Mouse (Mus musculus) skeletal muscle tissue, adult 2 months (tissue): Measurements from ENCODE around the gene Ndufc2.
A peak's percentile ranks its signal among the peaks of the same experiment; 100 is the strongest.

Experiments
- DNase-seq: peaks from one replicate; pipeline ENCODE4 v3.0.0-alpha.2; 2012; ENCODE audit warnings: low read depth, low spot score

Gene Ndufc2

DNA sequence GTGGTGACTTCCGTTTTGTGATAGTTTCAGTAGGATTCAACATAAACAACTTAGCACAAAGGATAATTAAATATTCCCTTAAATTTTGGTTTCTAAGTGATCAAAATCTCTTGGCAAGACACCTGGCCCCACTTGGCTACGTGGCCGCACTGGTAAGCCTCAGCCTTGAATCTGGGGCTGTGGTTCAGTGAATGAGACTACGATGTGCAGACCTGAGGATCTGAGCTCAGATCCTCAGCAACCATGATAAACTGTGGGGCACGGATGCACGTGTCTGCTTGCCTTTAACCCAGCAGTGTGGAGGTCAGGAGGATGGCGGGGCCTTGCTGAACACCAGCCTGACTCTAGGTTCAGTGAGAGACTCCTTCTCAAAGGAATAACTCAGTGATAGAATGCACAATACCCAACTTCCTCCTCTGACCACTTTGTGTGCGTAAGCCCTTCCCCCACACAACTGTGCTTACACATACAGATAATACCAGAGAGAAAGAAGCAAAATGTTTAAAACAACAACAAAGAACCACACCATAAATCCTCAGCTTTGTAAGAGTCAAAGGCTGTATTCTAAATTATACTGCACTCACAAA is 12.1 kb upstream of the Ndufc2 start:
- no peak for DNase-seq

DNA sequence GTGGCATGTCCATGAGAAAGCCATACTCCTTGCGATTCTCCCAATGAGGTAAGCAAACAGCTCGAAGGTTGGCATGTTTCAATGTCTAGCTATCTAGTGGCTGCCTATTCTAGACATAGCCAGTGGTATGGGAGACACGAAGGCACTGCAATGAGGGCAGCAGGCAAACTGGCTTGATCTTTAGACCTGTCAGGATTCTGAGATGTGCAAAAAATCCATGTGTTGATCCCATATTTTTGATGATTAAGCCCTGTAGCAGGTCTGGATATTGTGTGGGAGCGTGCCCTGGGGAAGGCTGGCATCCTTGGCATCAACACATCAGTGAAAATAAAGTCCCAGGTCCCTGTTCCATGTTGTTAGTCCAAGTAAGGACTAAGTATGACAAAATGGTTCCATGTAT is 11.3 kb upstream of the Ndufc2 start:
- DNase-seq, result no peak

DNA sequence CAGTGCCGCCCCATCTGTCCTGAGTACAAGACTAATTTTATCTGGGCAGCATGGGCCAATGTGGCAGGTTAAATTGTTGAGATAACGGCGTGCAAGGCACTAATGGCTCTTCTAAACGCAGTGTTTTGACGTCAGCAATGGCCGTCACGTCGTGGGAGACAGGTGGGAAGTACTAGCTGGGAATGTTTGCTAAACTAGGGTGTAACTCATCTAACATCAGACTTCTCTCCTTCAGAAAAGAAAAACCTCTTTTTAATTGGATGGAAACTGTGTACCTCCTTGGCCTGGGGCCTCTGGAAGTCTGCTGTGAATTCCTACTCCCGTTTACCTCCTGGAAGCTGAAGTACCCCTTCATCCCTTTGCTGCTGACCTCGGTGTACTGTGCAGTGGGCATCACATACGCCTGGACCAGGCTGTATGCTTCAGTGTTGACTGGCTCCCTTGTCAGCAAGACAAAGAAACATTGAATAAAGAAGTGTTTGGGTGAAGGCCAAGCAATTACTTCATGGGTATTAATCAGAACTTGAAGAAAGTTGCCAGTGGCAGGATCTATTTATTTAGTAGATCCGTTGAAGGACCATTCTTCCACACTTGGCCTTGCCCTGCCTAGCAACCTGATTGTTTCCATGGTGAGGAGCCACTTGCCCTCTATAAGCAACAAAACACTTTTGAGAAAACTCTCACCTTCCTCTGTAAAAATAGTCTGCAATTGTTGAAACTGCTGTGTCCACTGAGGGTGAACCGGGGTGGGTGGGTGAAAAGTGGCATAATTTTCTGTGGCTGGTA is 8.3 kb upstream of the Ndufc2 start:
- DNase-seq, result no peak

DNA sequence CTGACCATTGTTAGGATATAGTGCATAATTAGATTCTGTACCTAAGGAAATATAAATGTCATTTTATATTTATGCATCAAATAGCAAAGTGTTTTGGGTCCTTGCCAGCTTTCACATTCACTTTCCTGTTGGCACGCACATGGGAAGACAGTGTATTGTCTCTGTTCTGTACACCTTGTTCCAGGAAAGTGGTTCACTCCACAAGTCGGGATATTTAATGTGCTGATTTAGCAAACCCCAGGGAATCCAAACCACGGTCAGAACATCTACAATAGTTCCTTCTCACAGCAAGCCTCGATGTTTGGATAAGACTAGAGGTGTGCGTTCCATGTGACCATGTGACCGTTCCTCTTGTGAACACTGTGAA is 7.7 kb upstream of the Ndufc2 start:
- no peak for DNase-seq

DNA sequence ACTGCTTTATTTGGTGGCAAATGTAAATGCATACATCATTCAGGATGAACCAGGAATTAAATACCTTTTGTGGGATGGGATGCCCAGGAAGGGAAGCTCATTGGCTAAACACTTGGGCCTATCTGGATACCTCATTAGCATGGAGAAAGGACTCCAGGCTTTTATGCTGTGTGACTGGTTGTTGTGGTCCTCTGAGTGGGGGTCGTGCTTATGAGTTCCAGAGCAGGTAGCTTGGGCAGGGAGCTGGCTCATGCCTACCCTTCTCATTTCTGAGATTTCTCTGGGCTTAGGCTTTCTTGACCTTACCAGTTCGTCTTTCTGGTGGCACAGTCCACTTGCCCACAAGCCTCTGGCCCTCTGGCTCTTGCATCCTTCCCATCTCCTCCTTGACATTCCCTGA is 5.4 kb upstream of the Ndufc2 start:
- no peak for DNase-seq

DNA sequence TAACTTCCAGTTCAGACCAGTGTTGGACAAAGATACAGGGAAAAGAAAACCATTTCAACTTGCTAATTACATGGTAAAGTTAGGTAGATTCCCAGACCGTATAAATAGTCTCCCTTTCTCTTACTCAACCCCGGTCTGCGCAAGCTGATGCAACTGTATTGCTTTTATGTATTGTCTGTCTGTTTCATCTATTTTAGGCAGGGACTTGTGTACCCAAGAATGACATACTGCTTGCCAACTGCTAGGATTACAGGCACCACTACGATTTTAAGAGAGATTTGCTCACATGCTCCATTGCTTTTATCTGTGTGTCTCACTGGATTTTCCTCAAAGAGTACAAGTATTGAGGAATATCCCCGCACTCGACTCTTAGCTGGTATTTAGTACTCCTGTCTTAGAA is 860 bp upstream of the Ndufc2 start:
- DNase-seq, result no peak

DNA sequence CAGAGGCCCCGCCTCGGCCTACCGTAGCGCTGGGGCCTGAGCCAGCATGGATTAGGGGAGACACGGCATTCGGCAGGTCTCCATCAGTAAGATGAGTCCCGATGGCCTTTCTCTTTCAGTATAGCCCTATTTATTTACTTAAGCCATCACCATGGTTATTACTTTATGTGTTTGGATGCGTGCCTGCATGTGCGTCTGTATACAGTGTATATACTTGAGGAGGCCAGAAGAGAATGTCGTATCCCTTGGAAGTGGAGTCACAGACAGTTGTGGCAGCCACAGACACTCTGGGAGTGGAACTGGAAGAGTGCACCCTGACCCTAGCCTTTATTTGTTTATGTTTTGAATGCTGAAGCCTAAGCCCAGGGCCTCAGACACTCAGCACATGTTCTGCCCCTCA is 7.3 kb downstream of the Ndufc2 start:
- DNase-seq, result no peak

DNA sequence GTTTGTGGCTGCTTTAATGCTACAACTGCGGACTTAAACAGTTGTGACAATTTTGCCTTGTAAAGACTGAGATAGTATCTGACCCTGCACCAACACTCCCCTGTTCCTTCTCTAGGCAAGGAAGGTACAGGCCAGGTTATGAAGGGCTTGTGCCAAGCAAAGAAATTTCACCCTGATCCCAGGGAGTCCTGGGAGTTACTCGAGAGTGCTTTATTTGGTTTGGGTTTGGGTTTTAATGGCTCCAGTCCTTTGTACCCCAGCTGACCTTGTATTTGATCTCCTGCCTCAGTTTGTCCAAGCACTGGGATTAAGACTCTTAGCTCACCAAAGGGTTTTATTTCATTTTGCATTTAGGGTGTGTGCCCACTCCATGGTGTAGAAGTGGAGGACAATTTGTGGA is 11.3 kb downstream of the Ndufc2 start:
- no peak for DNase-seq

DNA sequence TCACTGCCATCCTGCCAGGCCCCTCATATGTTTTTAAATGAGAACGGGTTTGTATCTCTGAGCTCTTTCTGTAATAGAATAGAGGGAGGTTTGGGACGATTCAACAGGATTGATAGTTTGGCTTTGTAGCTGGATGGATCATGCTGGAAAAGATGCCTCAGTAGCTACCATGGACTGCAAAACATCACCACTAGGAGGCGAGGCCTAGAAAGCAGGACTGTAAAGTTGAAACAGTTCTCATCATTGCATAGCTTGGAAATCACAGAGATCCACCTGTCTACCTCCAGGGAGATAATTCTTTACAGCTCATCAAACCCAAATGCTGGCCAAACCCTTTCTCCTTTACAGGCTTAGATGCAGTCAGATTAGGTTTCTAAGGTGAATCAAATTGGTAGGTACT is 11.8 kb downstream of the Ndufc2 start:
- DNase-seq, result no peak

DNA sequence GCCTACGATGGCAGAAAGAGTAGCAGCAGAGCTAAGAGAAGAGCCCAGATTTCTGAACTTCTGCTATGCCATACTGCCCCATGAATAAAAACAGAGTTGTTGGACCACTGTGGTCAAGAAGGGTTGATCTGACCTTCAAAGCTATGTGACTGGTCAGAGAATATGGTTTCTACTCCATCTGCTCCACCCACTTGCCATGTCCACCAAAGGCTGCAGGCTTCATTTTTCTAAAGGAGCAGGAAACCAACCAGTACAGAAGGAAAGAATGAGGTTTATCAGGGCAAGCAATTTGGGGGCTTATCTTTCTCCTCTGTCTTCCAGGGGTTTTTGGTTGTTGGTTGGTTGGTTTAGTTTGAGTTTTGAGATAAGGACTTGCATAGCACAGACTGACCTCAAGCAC is 14.2 kb downstream of the Ndufc2 start:
- DNase-seq, result no peak

DNA sequence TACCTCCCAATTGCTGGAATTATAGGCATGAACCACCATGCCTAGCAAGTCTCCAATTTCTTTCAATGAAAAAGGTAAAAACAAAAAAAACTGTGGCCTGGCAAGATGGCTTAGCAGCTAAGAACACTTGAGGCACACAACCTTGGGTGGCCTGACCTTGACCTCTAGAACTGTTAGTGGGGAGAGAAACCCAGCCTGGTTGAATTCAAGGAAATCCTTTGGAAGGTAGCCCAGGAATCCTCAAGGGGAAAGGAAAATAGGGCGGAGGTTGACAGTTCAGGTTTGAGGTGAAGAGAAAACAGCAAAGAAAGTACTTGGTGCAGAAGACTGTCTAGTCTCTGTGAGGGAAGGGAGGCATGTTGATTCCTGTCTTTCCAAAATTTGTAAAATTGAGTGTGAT is 14.6 kb downstream of the Ndufc2 start:
- DNase-seq, result peak; percentile 42

DNA sequence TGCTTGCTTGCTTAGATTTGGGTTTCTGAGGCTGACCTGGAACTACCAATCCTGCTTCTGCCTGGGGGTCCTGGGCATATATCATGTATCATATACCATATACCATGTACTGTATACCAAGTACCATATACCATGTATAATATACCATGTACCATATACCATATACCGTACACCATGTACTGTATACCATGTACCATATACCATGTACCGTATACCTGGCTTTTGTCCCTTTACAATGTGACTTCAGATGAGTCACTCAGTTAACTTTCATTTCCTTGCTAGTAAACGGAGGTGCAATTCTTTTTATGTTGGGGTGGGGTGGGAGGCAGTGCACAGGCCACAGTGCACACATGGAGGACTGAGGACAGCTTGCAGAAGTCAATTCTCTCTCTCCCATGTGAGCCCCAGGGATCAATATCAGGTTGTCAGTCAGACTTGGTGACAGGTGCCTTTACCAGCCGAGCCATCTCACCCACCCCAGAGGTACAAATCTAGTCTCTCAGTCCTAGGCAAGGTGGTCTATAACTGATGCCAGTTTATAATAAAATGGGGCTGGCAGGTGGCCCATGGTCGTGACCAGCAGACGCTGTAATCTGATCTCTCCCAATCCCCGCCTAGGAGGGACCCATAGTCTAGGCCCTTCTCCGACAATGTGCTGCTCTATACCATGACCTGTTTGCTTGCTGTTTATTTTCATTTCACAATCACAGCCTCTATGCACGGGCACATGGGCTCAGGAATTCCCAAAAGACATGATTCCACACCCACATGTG is 15.3 kb downstream of the Ndufc2 start:
- DNase-seq, result no peak

DNA sequence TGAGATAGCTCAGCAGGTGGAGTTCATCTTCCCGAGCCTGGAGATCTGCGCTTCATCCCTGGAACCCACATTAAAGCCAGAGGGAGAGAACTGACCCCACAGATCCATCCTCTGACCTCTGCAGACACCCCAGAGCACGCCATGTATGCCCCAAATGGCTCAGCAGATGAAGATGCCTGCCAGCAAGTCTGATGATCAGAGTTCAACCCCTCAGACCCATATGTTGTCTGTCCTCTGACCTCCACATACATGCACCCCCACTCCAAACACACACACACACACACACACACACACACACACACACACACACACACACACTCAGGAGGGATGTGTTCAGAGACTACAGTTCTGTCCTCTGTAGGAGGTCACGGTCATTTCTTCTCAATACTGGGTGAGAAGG is 16.7 kb downstream of the Ndufc2 start:
- DNase-seq, result no peak

DNA sequence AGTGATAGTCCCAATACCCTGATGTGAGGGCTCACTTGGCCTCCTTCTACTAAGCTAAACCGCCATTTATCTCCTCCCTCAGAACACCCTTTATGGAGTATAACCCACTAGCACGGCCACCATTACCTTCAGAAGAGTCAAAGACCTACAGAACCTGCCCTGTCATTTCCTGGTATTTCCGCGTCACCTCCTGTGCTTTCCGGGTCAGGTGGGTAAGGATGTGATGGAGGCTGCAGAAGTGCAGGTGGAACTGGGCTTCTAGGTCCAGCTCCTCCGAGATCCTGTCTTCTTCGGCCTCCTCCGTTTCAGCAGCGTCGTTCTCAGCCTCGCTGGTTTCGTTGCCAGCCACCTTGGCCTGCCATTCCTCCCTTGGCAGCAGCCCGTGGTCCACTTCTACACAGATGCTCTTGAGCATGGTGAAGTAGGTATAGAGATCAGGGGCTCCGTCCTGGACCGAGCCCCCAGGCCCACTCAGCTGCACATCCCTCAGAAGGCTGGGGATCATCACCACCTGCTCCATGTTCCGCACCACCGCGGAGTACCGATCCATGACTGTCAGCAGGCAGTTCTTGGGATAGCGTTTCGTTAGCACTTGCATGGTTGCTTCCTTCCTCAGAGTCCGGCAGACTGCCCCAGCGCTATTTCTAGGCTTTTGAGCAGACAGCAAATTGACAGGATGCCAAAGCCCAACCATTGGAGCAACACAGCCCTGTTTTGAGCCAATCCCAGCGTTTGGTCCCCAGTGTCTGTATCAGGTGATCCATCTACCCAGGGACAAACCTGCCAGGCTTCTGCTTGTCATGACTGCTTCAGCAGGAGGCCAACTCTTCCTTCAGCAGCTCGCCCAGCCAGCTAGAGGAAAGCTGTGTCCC is 17.3 kb downstream of the Ndufc2 start, which contains the start of gene Thrsp:
TSS of gene Thrsp (minus strand) at position 825 of the 872 bp plus-strand sequence.
- peak; percentile 92 for DNase-seq

DNA sequence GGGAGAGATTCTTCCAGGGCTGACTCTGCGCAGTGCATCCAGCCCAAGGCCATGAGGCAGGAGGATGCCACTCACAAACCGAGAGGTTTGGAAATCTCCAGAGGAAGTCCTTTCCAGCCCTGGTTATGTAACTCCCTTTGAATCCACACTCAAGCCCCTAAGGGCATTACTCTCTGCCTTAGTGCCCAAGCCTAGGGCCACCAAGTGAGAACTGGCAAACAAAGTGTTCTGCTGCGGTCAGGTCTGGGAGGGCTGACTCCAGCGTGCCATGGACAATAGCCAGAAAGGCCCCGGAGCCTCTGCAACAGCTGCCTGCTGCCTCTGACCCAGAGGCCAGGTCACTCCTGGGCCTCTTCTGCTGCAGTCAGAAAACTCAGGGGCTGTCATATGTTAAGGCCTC is 18.9 kb downstream of the Ndufc2 start:
- peak; percentile 64 for DNase-seq

DNA sequence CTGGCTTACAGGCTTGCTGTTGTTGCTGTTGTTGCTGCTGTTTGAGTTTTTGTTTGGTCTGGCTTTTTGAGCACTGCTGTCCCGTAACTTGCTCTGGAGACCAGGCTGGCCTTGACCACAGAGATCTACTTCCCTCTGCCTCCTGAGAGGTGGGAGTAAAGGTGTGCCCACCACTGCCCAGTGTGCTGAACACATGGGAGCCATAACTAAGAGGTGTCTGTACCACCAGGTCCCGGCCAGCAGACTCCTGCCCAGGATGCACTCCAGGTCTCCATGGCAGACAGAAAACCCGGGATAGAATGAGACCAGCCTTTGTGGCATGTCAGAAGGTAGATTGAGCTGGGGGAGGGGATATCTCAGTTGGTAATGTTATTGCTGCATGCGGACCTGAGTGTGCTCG is 19.4 kb downstream of the Ndufc2 start:
- no peak for DNase-seq

DNA sequence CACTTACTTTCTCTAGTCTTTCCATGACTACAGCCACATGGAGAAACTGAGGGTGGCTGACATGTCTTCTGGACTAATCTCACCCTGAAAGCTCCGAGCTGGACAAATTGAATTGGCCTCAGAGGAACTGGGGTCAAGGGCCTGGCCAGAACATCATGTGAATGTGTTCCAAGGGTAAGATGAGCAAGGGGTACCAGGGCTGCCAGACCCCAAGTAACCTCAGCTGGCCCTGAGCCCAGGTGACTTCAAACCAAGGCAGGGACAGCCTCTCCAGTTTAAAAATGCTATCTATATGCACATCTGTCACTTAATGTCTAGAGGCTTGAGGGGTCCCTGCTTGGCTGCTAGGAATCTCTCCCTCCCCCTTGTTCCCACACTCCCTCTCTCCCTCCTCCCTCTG is 20.6 kb downstream of the Ndufc2 start:
- peak; percentile 59 for DNase-seq

DNA sequence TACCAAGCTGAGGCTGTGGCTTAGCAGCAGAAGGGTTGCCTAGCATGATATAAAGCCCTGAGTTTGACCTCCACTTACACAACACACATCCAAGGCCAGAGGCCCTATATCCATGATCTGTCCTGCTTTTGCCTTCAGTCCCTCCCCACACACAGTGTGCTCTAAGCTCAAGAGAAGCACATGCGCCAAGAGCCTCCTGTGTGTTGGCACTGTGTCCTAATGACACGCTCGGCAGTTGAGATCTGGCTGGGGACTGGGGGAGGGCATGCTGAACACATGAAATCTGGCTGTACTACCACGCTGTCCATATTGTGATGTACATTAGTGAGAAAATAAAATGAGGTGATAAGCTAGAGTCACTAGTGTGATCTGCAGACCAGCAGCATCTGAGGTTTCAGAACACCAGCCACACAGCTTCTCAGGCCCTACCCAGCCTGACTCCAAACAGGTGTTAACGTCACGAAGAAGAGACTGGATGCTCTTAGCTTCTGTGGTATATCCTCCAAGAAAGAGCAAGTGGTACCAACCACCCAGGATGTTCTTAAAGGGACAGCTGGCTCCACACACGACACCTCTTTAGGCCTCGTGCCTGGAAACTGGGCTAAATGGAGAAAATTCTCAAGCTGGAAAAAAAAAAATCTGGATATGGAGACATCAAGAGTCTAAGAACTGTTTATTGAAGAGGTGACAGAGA is 21.3 kb downstream of the Ndufc2 start:
- peak; percentile 42 for DNase-seq

DNA sequence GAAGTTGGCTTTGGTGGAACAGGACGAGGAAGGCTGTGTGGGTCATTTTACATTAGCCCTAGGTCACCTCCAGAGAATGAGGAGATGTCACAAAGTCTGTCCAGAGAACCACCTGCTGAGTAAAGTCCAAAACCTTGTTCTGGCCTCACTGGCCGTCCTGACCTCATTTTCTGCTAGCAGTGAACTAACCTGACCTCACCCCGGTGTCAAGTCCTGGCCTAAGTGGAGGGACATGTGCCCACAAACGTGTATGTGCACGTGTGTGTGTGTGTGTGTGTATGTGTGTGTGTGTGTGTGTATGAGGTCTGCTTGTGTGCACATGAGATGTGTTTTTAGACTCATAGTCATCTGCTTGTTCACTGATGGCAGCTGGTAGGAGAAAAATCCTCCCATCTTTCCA is 24.0 kb downstream of the Ndufc2 start:
- no peak for DNase-seq

DNA sequence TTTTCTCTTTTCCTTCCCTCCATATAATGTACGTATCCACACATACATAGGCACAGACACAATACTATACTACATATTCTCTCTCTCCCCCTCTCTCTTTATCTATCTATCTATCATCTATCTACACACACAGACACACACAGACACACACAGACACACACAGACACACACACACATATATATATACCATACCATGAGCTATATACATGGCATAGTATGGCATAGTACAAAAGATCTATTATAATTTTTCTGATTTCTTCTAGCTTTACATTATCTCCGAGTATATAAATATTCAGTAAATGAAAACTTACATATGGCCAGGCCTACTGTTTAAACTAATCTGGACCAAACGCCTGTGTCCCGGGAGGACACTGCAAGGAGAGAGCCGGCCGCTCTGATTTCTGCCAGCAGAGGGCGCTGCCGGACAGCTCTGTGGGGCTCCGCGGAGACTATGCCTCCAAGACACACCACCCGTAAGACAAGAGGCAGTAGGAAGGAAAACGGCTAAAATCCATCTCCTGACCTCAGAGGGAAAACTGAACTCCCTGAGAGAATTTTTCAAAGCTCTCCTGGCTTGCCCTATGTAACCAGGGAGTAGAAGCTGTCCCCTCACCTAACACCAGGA is 24.9 kb downstream of the Ndufc2 start:
- DNase-seq, result peak; percentile 78

DNA sequence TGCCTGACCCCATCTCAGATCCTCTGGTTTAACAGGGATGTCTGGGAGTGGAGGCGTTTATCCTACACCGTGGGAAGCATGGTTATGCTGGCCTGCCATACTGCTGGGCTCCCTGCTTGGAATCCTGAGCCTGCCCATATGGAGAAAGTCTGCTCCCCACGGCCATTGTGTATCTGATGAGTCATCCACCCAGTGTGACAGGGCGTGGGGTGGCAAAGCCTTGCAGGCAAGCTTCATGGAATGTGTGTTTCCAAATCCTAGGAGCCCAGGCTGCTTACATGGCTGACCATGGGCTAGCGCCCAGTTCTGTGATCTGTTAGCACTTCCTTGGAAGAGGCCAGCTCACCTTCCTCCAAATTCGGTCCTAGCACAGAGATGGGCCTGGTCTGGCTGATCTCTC is 26.8 kb downstream of the Ndufc2 start:
- DNase-seq, result no peak
